Mouse (Mus musculus) gastrocnemius, postnatal 10 days (tissue): Measurements from ENCODE around the gene Myo7a. TPM values are rescaled to one million over a fixed set of nuclear protein-coding genes. Genes with fewer than 3 reads are reported as not detected.

Experiments used
- DNase-seq: peaks from one replicate; pipeline ENCODE4 v3.0.0; 2021; ENCODE audit warnings: mixed read lengths
- total RNA-seq, 2 experiments: library from RNA; stranded (reverse); gene quantifications; 2 replicates each; pipeline ENCODE4 v1.2.3; 2021

Gene Myo7a
- total RNA-seq, 2 experiments from 2014 or later, result 7.0 TPM

DNA sequence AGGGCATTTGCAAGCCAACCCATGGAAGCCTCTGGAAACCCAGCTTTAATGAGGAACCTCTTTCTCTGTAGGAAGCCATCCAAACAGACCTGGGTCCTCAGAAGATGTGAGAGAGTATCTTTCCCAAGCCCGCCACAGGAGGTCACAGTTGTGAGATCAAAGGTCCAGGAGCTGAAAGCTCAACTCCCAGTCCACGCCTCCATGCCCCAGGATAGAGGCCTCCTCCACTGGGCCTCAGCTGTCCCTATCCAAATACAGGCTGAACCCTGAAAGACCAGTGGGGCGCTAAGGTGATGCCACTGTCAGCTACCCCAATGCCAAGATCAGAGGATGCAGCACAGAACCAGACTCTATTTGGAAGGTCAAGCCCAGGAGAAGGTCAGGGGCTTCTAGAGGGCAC is 23.3 kb upstream of the Myo7a start:
- DNase-seq, result no peak

DNA sequence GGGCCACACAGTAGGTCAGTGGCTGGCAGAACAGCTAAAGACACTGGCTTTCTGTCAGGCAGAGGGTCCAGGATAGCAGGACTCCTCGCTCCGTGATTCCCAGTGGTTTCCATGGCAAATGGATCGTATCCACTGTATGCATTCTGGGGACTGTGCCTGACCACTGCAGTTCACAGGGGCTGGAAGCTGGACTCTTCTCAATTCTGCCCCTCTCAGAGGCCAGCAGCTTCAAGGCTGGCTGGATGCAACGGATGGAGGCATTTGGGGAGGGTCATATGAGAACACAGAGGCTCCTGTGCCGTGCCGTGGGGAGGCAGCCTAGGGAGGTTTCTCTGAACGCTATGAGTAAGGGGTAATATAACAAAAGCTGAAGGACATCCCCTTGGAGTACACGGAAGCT is 22.9 kb upstream of the Myo7a start:
- no peak for DNase-seq

DNA sequence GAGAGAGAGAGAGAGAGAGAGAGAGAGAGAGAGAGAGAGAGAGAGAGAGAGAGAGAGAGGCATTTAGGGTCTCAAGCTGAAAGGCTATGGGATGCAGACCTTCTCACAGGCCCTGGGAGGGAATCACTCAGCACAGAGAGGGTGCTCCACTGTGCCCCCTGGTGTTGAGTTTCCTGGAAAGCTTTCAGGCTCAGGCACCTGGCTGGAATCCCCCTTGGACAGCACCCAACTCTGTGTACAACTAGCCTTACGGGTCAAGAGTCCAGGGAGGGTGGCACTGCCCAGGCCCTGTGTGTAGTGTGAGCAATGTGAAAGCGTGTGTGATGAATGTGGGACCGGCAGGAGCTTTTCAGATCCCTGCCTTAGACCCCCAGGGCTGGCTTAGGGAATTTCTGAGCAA is 21.9 kb upstream of the Myo7a start:
- peak; percentile 46 for DNase-seq

DNA sequence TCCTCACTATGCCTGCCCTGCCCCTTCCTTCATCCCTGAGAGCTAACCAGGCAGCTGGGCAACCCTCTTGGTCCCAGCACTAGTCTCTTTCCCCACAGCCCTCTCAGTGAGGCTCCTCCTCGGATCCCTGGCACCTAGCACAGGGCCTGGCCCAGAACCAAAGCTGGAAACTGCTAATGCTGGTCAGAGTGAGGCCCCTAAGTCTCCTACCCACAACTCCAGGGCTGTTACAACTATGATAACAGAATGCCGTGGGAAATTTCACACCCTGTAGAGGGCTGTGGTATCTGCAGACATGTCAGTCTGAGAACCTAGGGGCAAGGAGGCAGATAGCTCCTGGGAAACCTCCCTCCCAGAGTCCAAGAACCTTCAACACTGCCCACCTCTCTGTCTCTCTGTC is 21.3 kb upstream of the Myo7a start:
- peak; percentile 46 for DNase-seq

DNA sequence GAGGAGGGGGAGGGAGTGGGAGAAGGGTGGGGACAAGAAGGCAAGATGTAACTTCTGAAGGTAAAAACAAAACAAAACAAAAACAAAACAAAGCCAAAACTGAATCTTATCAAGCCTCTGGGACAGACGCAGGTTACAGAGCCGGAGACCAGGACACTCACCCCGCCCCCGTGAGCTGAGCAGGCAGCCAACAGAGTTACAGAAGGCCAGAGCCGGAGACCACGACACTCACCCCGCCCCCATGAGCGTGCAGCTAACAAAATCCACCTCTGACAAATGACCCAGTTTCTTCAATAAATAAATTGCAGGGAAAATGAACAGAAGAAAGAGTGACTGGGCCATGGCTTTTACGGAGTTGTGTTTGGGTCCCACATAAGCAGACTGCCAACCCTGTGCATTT is 19.9 kb upstream of the Myo7a start:
- no peak for DNase-seq

DNA sequence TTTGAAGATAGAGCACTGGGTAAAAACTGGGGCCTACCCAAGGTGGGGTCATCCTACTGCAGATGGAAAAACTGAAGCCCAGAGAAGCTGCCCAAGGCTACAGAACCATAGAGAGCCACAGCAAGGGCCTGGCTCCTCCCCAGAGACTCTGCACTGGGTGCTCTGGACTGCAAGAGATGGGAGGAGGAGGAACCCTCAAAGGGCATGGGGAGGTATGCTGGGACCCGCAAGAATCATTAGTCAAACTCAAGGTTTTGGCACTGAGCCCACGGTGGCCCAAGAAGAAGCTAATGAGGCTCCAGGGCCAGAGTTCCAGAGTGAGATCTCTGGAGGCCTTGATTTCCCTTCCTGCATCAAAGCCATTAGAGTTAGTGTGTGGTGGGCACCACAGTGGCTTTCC is 18.7 kb upstream of the Myo7a start:
- DNase-seq, result no peak

DNA sequence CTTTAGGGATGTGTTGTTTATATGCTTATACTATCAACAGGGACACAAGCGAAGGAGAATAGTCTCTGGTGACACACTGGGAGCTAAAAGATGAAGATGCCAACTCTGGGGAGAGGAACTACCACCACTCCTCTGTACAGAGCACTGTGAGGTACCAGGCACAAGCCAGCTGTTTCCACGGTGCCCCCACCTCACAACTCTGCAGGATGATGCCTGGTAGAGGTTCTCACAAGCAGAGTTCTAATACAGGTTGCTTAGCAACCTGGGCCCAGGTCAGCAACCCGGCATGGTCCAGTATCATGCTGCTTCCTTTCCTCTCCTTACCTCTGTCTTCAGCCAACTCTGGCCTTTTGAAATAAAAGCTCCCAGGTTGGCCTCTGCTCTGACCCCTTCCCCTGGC is 18.3 kb upstream of the Myo7a start:
- no peak for DNase-seq

DNA sequence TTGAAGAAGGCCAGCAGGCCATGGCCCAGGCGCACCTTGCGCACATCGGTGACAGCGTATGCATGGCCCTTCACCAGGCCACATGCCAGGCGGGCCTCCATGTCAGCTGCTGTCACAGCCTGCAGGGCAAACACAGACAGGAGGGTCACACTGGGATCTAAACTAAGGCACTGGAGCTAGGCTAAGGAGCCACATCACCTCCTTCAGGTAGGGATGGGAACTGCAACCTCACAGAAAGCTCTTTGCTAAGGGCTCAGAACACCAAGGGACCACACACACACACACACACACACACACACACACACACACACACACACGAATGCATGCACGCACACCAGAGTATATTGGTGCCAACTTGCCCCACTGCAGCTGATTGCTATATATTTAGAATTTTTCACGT is 12.4 kb upstream of the Myo7a start:
- no peak for DNase-seq

DNA sequence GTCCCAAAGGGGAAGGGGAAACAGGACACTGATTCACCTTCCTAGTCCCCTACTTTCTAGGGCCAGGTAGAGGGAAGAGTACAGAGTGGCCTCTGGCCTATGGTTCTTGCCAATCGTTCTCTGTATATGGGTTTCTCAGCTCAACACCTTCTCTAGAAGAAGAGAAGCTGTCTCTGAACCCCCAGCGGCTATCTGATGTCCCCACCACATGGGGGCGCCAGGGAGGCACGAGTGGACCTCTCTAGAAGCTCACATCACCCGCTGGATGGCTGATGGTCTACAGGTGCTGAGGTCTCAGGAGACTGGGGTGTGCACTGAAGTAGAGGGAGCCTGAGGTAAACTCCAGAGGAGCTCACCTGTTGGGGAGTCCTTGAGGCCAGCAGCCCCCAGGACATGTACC is 6.1 kb upstream of the Myo7a start:
- peak; percentile 62 for DNase-seq

DNA sequence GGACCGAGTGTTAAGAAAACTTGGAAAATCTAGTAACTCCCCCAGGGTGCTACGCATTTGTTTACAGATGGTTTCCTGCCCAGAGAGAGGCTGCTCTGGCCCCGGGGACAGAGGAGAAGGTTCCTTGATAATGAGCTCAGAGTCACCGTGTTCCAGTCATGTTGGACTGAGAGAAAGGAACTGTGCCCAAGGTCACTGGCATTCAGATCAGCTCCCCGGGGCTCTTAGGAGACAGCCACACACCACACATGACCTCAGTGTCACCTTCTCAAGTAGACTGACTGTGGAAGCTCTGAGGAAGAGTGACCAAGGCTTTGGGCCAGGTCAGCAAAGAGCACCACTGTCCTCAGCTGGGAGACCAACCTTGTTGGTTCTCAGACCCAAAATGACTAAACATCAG is 5.4 kb upstream of the Myo7a start:
- no peak for DNase-seq

DNA sequence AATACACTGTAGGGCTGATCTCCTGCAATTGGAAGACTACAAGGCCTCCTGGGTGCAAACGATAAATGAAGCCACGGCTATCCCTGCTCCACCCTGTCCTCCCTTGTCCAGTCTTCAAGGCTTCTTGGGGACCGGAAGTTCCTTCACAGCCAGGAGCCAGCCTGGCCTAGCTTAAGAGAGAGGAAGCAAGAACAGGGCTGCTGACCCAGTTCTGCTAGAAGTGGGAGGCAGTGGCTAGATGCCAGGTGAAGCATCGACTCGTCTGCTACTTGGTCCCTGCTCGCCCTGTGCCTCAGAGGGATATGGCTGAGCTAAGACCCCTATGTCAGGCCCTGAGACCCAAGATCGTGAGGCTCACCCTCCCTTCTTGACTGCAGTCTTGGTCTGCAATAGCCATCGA is 2.3 kb upstream of the Myo7a start:
- no peak for DNase-seq

DNA sequence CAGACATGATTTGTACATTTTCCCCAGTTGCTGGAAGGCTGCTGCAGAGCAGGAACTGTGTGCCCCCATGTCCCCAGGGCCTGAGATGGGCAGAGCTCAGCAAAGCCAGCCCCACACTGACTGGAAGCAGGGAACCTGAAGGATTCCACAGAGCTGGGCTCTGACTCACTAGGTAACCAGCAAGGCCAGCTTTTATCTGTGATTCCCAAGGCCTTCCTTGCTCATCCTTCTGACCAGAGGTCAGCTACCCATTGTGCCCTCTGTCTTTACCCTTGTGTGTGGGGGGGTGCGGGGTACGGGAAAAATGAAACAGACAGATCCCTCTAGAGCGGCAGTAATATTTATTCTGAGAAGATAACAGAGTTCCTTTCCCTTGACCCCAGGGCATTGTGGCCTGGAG is 1.9 kb upstream of the Myo7a start:
- DNase-seq, result no peak

DNA sequence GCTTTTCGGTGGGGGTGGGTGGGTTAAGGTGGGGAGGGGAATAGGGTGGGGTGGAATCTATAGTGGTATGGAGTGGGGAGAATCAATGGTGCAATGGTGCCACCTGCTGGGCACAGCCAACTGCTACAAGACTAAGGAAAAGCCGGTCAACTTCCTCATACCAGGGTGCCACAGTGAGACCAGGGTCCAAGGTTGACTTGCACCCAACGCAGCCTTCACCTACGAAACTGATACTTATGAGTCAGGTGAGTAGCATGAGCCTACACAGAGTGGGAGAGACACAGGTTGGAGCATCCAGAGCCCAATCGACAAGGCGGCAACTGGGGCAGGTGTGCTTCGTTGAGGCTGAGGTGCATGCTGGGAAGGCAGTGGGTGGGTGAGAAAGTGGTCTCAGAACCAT is 1.0 kb upstream of the Myo7a start:
- peak; percentile 70 for DNase-seq

DNA sequence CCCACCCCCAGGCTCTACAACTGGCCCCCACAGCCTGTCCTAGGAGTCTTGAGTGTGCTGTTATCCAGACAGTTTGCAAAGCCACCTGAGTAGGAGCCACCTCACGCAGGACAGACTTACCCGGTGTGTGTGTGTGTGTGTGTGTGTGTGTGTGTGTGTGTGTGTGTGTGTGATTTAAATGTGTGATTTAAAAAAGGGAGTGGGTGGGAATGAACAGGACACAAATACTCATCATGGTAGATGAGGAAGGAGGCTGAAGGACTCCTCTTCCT is 573 bp upstream of the Myo7a start:
- DNase-seq, result no peak

DNA sequence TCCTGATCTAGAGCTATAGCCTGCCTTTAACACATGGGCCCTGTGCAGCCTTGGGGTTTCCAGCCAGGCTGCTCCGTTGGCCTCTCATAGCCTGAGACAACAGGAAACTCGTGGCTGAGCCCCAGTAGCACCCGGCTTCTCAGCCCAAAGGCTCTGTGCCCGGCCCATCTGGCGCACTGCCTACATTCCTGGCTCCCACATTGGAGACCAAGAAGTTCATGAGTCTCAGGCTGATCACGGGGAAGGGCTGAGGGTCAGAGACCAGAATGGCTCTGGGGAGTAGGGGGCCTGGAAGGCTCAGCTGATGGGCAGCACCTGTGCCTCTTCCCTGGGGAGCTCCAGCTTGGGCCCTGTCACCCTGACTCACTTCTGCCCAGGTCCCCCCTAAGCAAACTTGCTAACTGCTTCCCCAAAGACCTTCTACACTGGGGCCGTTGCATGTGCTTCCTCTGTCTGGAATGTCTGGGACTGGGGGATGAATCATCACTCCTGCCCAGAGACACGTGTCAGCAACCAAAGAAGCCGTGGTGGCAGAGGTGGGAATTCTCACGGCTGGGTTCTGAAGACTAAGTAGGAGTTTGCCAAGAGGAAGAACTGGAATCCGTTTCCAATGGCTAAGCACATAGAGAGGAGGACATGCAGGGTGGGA is 2.2 kb downstream of the Myo7a start:
- DNase-seq, result peak; percentile 85

DNA sequence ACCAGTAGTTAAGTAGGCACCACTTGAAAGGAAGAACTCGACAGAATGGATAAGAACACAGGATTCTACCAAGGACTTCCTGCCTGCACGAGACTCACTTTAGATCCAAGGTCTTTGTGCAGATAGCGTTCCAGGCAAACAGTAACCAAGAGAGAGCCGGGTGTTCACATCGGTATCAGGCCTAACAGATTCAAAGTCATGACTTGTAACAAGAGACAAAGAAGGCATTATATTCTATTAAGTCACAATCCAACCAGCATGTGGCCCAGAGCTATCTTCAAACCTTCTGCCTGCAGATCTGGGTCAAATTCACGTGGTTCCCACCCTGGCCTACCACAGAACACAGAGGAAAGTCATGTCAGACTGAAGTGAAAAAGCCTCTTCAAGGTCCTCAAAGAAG is 4.7 kb downstream of the Myo7a start:
- DNase-seq, result no peak

DNA sequence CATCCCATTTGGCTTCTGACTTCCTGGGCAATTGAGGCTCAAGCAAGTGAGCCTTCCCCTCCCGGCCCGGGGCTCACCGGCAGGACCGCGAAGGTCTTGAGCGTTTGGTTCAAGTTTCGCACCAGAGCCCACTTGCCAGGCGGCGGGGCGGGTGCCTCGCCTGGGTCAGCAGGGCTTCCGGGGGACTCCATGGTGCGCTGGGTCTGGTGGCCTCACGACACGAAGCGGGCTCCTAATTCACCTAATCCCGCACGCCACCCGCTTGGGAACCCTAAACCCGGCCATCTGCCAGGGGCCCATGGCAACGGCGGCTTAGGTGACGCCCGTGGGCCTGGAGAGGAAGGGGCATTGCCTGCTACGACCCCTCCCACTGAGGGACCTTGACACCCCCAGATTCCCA is 8.1 kb downstream of the Myo7a start:
- no peak for DNase-seq

DNA sequence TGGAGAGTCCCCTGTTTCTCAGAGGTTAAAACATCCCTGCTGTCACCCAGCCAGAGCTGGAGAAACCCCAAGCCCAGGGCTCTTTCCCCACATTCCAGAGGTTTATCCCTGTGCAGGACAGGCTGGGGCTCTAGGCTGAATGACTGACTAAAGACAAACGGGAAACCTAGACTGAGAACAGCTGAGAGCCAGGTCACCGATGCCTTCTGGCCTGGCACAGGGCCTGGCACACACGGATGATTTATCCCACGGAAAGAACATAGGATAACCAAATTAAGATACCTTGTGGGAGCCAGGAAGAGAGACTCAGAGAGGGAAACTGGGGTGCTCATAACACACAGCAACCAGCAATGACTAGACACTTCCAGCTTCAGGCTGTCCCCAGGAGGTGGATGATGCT is 9.6 kb downstream of the Myo7a start:
- DNase-seq, result no peak

DNA sequence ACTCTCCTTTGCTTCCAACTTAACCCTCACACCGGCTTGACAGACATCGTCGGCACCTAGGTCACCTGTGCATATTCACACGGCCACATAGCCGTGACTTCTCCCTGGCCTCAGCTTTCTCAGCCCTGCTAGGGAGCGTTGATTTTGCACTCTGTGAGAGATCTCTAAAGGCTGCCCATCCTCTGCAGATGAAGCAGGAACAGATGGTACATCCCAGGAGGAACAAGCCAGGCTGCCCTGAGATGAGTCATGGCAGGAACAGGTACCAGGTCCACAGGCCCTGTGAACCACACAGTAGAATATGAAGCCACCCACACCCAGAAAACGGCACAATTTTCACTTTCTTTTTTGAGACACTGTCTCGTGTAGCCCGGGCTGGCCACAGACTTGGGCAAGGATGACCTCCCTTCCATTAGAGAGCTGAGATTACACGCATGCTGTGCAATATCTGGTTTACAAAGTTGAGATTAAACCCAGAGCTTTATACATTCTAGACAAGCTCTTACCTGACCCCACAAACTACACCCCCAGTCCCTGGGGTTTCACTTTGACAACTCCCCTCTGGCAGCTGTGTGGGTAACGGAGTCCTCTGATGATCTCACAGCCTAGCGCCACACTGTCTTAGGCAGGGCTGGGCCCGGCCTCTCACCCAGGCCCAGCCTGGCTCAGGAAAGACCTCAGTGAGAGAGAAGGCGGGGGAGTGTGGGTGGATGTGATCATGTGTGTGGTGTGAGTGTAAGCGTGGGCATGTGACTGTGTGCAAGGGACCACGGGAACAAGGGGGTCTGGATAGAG is 10.5 kb downstream of the Myo7a start:
- DNase-seq, result no peak

DNA sequence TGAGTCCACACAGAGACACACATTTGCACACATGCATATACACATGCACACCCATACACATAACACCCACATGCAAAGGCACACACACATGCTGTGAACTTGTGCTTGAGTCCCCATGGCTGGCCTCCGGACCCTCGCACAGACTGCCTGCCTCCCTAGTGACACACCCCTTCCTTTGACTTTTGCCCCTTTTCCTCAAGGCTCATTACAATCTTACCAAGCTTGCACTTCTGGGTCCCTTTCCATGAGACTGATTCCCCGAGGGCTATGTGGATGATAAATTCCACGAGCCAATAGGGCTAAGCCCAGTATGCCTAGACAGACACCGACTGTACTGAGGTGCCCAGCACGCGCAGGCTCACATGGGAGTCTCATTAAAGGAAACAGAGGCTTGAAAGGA is 13.1 kb downstream of the Myo7a start:
- DNase-seq, result no peak

DNA sequence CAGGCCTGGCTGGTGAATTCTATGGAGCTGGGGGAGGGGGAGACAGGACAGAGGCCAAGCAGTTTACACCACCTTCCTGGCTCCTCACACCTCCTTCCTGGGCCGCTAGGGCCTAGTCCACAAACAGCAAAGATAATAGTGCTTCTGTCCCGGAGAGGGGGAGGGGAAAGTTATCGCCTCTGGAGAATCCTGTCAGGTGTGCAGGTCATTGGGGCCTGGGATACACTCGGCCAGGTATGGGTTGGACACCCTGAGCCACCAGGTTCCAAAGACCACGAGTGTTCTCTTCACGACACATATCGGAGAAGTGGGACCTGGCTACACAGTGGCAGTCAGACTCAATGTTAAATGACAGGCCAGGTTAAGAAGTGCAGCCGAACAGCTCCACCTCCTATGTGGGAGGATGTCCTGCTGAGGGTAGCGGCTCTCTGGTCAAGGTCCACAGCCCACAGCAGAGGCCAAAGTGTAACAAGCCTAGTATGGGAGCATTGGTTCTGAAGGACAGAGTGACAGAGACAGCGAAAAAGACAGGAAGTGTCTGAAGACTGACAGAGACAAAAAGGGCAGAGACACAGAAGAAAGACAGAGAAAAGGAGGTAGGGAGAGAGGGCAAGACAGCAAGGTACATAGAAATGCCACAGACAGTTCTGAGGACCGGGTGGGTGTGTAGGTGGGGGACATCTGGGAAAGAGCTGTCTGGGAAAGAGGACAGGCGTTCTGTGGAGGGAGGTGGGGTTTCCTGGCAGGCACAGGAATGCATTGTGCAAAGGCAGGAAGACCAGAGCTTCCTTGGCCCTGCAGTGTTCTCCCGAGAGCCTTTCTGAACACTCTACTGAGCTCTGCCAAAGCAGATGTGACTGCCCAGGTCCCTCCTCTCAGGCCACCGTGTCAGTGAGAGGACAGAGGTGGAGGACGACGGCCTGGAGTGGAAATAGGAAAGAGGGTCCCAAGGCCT is 14.6 kb downstream of the Myo7a start:
- DNase-seq, result no peak

DNA sequence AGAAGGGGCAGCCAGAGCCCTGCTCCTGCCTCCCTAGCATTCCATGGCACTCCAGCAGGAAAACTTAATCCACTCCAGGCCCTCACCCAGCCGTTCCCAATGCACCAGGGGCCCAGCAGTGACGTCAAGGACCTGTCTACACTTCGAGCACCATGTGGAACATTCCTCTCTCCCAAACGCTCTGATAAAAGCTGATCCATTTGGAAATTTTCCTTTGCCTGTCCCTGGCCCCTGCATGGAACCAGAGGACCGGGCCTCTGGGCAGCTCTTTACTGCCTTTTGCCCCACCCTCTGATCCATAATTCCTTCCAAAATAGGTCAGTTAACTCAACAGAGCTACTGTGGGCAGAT is 15.4 kb downstream of the Myo7a start:
- no peak for DNase-seq
